Mouse (Mus musculus): ENCODE measurements around the gene Ccdc120. TPM values are rescaled to one million over a fixed set of nuclear protein-coding genes. Genes with fewer than 3 reads are reported as not detected.

Ccdc120 gene
- 1 to 10 TPM; 2.2 to 4.0 TPM for total RNA-seq (2021)
- long read RNA-seq, experiment 1, partial matches to known transcripts, result 1 of 1 reads
- long read RNA-seq, experiment 1, other reads (novel, unspliced or antisense), result 0 of 1 reads
- long read RNA-seq, experiment 2, result 0 reads

DNA sequence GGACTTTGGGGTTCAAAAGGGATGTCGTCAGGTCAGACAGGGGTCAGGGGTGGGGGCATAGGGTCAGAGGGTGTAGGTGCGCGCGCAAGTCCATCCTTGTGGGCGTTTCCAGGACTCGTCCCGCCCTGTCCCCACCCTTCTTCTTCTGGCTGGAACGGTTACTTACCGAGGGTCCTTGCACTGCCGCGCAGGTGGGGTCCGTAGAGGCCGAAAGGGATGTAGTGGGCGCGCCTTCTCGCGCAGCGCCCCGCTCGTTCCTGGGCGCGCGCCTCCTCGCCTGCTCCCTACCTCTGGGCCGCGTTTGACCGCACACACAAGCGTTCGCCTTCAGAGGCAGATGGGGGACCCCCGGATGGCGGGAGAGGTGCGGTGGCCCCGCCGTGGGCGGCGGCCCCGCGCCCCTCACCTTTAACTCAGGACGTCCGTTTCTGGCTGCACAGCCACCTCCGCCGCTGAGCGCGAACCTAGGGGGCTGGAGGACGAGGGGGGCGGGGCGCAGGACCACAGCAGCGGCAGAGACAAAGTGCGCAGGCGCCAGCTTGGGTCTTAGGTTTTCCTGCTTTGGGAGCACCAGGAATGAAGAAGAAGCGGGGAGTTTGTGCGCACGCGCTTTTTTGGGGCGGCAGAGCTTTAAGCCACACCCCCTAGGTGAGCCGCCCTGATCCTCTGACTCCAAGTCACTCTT lies at the start of gene Ccdc120:
TSS of gene Ccdc120 (minus strand) at position 474 of the 685 bp plus-strand sequence.
- peak; percentile 76 to 79 for DNase-seq

DNA sequence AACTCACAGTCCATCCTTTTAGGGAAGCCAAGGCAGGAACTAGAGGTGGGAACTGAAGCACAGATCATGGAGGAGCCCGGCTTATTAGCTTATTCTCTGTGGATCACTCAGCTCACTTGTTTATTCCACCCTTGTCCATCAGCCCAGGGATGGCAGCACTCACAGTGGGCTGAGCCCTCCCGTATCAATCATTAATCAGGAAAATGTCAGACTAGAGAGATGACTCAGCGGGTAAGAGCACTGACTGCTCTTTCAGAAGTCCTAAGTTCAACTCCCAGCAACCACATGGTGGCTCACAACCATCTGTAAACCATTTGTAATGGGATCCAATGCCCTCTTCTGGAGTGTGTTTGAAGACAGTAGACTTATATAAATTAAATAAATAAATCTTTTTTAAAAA lies 46.6 kb upstream of the Ccdc120 start:
- no peak for DNase-seq

DNA sequence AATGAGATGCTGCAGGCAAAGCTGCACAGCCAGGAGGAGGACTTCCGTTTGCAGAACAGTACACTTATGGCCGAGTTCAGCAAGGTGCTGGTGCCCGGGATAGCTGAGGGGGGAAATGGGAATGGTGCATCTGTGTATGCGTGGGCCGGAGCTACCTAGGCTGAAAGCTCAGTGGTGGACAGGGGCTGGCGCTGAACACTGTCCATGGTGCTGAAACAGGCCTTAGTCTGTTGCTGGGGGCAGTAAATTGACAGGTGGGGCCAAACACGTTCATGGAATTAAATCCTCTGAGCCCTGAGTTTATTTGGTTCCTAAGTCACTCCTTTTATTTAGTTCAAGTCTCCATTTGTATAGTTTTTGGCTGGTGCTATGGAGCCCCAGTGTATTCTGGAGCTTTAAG lies 44.3 kb upstream of the Ccdc120 start:
- DNase-seq, result peak; percentile 34 to 55

DNA sequence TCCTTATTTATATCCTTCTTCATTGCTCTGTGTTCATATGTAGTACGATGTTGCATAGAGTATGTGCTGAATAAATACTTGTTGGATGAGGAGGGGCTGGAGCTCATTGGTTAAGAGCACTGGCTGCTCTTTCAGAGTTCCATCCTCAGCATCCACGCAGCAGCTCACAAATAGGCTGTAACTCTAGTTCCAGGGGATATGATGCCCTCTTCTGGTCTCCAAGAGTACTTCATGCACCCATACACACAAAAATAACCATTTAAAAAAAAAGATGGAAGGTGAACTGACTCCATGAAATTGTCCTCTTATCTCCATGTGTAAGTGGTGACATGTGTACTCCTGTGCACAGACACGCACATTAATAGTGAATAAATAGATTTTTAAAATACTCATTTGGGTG lies 42.7 kb upstream of the Ccdc120 start:
- no peak for DNase-seq

DNA sequence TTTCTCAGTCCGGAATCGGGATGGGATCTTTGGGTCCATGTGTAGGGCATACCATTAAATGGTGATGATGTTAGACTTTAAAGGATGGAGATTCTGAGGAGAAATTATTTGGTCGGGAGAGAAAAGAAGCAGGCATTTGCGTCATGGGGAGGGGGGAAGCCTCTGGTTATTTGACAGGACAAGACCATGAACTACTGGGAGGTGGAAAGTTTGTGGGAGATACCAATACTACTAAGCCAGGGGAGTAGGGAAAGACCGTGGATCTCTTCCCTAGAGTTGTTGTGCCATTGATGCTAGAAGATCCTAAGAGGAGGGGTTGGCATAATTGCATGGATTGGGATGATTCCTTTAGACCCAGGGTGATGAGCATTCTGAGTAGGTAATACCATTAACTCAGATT lies 39.6 kb upstream of the Ccdc120 start:
- DNase-seq, result no peak

DNA sequence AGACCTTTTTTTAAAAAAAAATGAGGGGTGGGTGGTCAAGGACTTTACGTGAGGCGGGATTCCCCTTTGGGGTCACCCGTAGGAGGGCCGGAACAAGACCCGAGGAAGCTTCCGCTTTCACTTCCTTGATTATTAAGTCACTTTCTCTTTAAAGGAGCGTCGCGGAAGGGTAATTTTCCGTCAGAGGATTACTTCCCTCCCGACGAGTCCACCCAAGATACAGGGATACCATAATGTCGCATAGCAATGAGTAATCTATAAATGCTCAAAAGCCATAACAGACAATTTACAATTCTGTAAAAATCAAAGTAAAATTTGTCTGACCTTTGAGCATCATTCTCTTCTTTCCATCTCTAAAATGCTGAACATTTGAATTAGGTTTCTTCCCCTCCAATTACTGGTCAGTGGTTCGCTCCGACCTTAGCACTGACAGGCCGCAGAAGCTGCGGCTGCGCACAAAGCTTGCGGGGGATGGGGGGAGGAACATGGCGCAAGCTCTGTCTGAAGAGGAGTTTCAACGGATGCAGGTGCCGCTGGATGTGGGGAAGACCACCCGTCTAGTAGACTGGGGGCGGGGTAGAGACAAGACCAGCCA lies 38.9 kb upstream of the Ccdc120 start, which contains the start of gene Gripap1:
TSS of gene Gripap1 (plus strand) at position 224 of the 595 bp plus-strand sequence.
- DNase-seq, result peak; percentile 79 to 88

DNA sequence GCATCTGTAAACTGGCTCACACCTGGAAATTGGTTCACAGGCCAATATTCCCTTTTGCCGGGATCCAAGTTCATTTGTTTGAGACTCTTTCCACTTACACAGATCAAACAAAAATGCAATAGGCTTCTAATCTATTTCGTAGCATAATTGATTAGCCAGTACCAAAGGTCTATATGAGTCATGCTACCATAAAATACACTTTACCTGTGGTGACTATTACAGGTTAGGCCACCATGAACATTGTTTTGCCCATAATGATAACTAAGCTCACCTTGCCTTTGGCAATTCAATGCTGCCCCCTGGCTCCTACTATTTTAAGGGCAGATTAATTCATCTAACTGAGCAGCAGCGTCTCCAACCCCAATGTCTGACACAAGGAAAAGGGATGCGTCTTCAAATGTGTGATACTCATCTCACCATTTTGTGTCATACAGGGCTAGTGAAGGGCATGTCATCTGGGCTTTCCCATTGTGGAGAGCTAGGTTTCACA lies 31.9 kb upstream of the Ccdc120 start:
- DNase-seq, result no peak

DNA sequence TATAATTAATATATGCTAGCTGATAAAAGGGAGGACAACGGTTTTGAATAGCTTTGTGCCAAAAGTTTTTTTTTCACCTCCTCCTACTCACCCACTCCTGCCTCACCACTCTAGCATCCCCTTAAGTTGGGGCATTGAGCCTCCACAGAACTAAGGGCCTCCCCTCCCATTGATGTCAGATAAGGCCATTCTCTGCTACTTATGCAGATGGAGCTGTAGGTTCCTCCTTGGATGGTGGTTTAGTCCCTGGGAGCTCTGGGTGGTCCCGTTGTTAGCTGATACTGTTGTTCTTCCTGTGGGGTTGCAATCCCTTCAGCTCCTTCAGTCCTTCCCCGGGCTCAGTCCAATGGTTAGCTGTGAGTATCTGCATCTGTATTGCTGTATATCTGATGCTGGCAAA lies 28.6 kb upstream of the Ccdc120 start:
- DNase-seq, result no peak

DNA sequence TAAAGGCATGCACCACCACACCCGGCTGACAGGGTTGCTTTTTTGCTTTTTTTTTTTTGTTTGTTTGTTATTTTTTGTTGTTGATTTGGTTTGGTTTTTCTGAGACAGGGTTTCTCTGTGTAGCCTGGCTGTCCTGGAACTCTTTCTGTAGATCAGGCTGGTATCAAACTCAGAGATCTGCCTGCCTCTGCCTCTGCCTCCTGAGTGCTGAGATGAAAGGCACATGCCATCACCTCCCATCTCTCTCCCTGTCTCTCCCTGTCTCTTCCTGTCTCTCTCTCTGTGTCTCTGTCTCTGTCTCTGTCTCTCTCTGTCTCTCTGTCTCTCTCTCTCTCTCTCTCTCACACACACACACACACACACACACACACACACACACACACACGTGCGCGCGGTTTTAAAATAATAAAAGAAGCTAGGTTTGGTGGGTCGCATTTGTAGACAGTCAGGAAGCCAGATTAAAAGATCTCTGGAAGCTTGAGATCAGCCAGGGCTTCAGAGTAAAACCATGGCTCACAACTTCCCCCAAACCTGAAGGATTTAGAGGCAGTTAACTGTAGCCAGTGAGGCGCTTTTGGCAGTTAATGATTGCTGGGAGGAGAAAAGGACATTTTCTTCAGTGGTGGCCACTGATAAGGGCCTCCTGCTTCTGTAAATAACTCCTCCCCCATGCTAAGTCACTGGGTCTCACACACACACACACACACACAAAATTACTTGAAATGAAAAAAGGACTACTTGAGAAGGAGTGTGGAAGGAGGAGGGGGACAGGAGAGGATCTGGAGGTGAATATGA lies 27.9 kb upstream of the Ccdc120 start:
- DNase-seq, result no peak

DNA sequence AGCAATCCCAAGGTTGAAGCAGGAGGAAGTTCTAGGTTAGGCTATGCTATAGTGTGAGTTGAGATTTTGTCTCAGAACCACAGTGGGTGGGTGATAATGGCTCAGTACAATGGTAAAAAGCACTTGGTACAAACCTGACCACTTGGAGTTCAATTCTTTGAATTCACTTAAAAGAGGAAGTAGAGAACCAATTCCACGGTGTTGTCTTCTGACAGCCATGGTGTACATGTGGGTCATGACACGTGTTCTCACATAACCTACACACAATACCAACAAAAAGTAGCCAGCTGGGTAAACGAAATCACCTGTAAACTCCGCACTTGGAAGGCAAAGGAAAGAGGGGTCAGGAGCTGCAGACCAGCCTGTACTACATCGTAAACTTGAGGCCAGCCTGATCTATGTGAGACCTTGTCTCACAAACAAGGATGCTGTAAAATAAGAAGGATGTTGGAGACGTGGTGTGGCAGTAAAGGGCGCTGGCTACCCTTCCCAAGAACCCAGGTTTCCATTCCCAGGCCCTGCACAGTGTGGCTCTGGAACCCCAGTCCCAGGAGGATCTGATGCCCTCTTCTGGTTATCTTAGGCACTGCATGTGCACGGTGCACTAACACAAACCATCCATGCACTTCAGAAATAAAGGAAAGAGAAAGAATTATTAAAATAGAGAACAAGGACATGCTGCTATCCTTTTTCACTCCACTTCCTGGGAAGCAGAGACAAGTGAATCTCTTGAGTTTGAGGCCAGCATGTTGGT lies 25.8 kb upstream of the Ccdc120 start:
- DNase-seq, result peak; percentile 47 to 72

DNA sequence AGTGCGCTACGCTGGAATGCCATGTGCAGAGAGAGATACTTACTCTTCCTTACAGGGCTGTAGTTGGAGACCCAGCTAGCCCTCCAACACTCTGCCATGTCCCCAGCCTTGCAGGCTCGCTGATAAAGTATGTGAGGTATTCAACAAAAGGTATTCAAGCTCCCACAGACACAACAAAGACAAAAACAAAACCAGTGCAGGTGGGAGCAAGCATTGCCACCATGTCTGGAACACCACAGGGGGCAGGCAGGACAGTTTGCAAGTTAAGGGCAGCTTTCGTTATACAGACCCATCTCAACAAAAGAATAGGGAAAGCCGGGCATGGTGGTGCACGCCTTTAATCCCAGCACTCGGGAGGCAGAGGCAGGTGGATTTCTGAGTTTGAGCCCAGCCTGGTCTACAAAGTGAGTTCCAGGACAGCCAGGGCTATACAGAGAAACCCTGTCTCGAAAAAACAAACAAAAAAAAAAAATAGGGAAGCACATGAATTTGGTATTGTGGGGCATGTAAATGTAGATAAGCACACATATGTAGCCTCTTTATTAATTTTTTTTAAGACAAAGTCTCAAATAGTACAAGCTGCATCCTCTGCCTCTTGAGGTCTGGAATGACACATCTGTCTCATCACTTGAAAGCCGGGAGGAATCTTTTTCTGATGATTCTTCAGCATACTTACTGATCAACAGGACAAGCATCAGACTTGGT lies 24.9 kb upstream of the Ccdc120 start:
- no peak for DNase-seq

DNA sequence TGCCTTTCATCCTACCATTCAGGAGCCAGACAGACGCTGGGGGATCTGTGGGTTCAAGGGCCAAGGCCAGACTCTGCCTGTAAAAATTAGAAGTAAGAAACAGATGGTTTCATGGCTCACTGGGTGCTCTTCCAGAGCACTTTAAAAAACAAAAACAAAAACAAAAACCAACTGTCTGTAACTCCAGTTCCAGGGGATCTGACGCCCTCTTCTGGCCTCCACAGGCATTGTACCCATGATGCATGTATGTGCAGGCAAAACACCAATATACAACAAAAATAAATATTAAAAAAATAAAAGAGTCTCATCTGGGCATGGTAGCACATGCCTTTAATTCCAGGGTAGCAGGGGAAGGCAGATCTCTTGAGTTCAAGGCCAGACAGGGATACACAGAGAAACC lies 22.1 kb upstream of the Ccdc120 start:
- no peak for DNase-seq

DNA sequence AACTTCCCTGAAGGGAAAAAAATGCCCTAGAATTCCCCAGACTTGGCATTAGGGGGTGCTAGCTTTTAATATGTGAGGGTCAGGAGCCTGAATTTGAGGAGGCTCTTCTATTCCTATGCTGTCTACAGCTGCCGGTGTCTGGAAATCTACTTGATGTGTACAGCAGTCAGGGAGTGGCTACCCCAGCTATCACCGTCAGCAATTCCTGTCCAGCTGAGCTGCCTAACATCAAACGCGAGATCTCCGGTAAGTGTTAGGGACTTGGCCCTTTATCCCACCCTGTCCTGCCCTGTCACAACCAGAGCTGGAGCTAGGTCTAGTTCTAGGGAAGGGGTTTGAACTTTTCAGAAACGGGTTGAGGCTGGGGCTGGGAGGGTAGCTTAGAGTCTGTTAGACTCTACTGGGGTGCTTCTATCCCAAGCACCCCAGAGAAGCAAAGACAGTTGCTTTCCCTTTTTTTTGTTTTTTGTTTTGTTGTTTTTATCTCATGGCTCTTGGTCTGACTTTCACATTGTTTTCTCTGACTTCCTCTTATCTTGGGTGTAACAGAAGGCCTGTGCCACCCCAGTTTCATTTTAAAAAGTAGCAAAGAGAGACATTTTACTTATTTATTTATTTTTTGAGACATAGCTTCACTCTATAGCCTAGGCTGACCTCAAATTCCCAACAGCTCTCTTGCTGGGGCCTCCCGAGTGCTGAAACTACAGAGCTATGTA lies 18.8 kb upstream of the Ccdc120 start:
- no peak for DNase-seq

DNA sequence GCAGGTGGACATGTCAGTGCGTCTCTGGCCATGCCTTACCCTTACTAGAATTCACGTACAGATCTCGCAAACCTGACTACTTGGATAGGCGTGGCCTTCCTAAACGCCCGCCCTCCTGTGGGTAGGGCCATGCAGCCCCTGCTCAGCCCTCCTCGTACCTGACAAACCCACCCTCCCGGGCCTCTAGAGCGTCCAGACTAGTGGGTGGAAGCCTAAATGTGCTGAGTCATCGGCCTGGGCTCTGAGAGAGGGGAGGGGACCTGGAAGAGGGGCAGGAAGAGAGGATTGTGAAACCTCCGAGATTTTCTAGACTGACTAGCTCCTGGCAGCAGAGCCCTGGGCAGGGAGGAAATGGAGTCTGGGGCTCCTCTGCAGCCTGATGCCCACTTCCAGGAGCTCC lies 15.1 kb upstream of the Ccdc120 start:
- peak; percentile 66 to 69 for DNase-seq

DNA sequence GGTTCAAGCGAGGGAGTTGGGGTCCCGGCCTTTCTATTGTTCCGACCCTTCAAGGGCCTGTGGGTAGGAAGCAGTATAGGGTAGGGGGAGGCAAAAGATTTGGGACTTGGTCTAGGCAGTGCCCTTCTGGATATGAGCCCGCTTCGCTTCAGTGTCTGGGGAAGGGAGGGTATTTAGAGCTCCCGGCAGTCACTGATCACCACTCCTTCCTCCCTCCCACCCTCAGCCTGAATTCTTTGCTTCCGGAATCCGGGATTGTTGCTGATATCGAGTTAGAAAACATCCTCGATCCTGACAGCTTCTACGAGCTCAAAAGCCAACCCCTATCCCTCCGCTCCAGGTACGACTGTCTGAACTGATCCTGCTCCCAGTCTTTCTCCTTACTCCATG lies 14.6 kb upstream of the Ccdc120 start:
- no peak for DNase-seq

DNA sequence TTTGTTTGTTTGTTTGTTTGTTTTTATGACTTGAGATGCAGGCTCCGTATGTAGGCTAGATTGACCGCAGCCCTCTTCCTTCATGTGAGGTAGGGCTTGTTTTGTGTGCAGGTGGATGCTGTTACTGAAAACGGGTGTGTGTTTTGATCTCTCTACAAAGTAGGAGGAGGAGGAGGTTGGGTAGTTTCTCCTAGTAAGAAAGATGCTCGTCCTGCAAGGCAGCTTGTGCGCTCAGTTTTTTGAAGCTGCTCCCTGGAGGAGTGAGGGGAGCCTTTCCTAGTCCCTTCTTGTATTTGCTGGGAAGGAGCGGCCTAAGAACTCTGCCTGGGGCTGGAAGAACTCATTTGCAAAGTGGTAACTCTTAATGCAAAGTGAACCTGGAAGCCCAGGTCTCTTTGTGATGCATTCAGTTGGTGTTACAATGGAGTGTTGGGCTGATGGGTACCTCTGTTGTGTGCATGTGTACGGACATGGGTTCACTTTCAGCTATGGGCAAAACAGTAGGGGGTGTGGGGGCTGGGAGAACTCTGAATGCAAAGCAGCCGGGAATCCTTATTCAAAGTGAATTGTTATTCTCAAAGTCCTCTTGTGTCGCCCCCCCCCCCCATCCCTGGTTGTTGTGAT lies 14.1 kb upstream of the Ccdc120 start:
- DNase-seq, result no peak

DNA sequence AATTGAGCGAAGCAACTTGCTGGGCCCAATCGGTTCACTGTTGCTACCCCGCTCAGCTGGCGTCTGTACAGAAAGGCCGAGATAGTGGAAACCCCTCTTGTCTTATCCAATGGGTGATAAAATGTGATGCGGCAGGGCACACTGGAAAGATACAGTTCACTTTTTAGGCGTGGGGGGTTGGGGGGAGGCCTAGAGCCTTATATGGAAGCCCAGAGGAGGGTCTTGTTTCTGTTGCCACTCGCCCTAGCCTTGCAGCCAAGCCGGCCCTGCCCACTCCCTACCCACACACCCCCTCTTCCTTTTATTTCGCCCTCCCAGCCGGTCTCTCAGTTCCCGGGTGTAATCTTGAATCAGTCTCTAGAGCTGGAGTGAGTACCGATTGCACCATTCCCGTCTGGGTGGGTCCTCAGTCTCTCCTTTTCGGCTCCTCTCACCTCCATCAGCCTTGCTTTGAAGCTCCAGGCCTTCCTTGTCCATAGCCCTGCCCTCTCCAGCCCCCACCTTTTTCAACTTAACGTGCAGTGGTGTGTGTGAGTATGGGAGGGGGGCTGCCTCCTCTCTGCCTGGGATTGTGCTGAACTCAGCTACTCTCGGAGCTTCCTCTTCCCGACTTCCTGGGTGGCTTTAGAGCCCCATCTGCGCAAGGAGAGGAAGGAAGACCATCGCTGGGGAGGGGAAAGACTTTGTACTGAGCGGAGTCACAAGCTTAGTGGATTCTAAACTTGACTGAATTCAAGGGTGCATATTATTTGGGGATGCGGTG lies 13.1 kb upstream of the Ccdc120 start:
- DNase-seq, result peak; percentile 37 to 43

DNA sequence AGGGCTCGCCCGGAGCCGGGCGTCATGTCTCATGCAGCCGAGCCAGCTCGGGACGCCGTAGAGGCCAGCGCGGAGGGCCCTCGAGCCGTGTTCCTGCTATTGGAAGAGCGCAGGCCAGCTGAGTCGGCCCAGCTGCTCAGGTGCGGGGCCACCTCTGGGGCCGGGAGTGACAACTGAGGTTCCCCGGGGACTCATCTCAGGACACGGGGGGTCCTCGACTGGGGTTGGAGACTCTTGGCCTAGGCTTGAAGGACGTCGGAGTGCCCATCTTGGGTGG lies 12.2 kb upstream of the Ccdc120 start:
- no peak for DNase-seq

DNA sequence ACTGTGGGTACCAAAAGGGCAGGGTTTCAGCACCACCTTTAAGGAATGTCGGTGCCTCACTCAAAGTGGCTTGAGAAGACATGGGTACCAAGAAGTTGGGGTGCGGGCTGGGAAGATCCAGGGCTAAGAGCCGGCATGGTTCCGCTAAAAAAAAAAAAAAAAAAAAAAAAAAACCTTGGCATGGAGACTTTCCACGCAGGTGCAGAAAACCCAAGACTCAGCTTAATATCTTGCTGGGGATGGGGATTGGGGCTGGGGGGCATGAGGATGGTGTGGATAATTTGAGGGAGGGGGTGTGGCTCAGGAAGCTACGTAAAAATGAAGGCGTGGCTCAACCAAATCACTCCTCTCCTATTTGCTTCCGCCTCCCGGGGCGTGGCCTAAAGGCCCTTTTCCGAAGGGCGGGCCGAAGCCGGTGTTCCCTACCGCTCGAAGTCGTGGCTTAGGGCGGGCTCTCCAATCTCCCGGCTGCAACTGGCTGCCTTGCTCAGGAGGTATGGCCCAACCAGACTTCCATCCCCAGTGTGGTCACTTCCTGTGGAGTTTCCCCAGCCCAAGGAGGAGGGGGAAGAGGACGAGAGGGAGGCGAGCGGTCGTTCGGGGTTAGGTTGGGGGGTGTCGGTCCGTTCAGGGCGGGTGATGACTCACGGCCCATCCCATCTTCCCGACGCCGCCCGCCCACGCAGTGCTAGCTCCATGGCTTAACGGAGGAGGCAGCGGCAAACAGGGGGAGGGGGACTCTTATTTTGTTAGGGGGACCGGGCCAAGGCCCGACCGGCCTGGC lies 11.6 kb upstream of the Ccdc120 start, which contains the start of gene Tfe3:
TSS of gene Tfe3 (plus strand) at position 424 of the 784 bp plus-strand sequence.
- peak; percentile 93 for DNase-seq

Data from adrenal gland, postnatal 36 days (tissue).